Mouse (Mus musculus) thymus, adult 2 months (tissue): Measurements from ENCODE around the gene Psmg3.

Experiments
- CTCF ChIP-seq: fragments of 200-500 bp; IDR thresholded peaks from 2 replicates; pipeline ENCODE4 v1.5.1; 2012; ENCODE audit warnings: mild to moderate bottlenecking, control low read depth, low read length, moderate library complexity, borderline replicate concordance; ENCODE audit not compliant: control insufficient read depth, poor library complexity, insufficient read depth; ENCODE audit errors: extremely low read depth
- POLR2A ChIP-seq: fragments of 200-500 bp; IDR thresholded peaks from 2 replicates; pipeline ENCODE4 v1.6.1; 2012; ENCODE audit warnings: mild to moderate bottlenecking, low read length, control low read depth, moderate library complexity; ENCODE audit not compliant: control insufficient read depth, poor library complexity, insufficient read depth; ENCODE audit errors: extremely low read depth

- TF ChIP-seq CTCF (no peak), POLR2A (no peak)
Measured at GRCm38 (mm10) chr5:139809397-139809796, 17.3 kb downstream of the Psmg3 start.
